Mouse (Mus musculus) CH12.LX (cell line): Measurements from ENCODE around the gene Hdc.

Experiments used
- CTCF ChIP-seq, 2 experiments: IDR thresholded peaks in 1 of 2; conservative IDR thresholded peaks in 1 of 2; 2 replicates each; pipeline ENCODE4 v1.5.1; 2011 to 2012; ENCODE audit warnings: low read depth in 2 of 2, low read length in 2 of 2, improper control_type of control experiment in 1 of 2, inconsistent platforms in 1 of 2, mild to moderate bottlenecking in 1 of 2, moderate library complexity in 1 of 2
- EP300 ChIP-seq: IDR thresholded peaks from 2 replicates; pipeline ENCODE4 v1.6.1; 2011; ENCODE audit warnings: low read length, improper control_type of control experiment
- NELFE ChIP-seq: IDR thresholded peaks from 2 replicates; pipeline ENCODE4 v1.6.1; 2011; ENCODE audit warnings: low read depth, low read length, improper control_type of control experiment
- POLR2A ChIP-seq: IDR thresholded peaks from 2 replicates; pipeline ENCODE4 v1.6.1; 2011; ENCODE audit warnings: low read depth, mild to moderate bottlenecking, improper control_type of control experiment, low read length
- TCF12 ChIP-seq: IDR thresholded peaks from 2 replicates; pipeline ENCODE4 v1.6.1; 2014; ENCODE audit warnings: low read depth, mild to moderate bottlenecking, inconsistent platforms, low read length, improper control_type of control experiment
- USF1 ChIP-seq: IDR thresholded peaks from 2 replicates; pipeline ENCODE4 v1.6.1; 2014; ENCODE audit warnings: low read depth, mild to moderate bottlenecking, inconsistent platforms, low read length, improper control_type of control experiment
- ZNF384 ChIP-seq: IDR thresholded peaks from 2 replicates; pipeline ENCODE4 v1.6.1; 2012; ENCODE audit warnings: low read depth, low read length, improper control_type of control experiment, inconsistent platforms

GRCm38 (mm10) chr2:126606688-126607062 lies 12.4 kb downstream of the Hdc start:
- no peak for TF ChIP-seq CTCF (conservative IDR thresholded peaks at IDR 0.05 in 1 of 2, IDR thresholded peaks at IDR 0.05 in 1 of 2; ENCODE audit: low read depth in 2 of 2, low read length in 2 of 2)
- TF ChIP-seq NELFE: no peak
- TF ChIP-seq ZNF384: no peak
- no peak for TF ChIP-seq TCF12
- no peak for TF ChIP-seq POLR2A
- TF ChIP-seq EP300: no peak
- TF ChIP-seq USF1: no peak
